ENCODE assay signal across 18 mouse cellular contexts in genomic region chr10:78158041-78158440, GRCm38 (mm10). TPM values are rescaled to one million over a fixed set of nuclear protein-coding genes. Genes with fewer than 3 reads are reported as not detected.
A peak's percentile ranks its signal among the peaks of the same experiment; 100 is the strongest.
DNase-seq lines count a peak whose midpoint lies in the region; ATAC-seq and TF ChIP-seq lines count a peak whose summit lies in the region.
"Had no signal": no experiment of that assay in that cellular context is flagged by ENCODE, and none has a peak within 500 bp of the region (broad histone marks: within the 10 kb centered on the region; RNA-seq: fewer than 3 reads in every experiment).

No protein-coding gene starts in this region.

- WGBS in spleen, adult 2 months: 87% methylated on average over 15 of the region's 15 CpGs
- WGBS in stomach, postnatal 0 days: 51% methylated on average over 15 of the region's 15 CpGs

- H3K4me2 ChIP-seq in stomach, postnatal 0 days (replicated peaks; ENCODE audit: low read depth): no peak overlapping the region
- H3K4me2 ChIP-seq: forebrain, embryonic 15.5 days; hindbrain, embryonic 12.5 days; limb, embryonic 12.5 days; neural tube, embryonic 13.5 days had no signal

- TF ChIP-seq POLR2A in spleen, adult 2 months (IDR thresholded peaks at IDR 0.05; ENCODE audit: low read depth, low read length): no peak

- no peaks in the 10 kb centered on the region for H3K9me3 ChIP-seq in stomach, postnatal 0 days (ENCODE audit: control insufficient read depth, low read length)
- H3K9me3 ChIP-seq: forebrain, embryonic 15.5 days; hindbrain, embryonic 12.5 days; limb, embryonic 12.5 days; midbrain, embryonic 10.5 days; neural tube, embryonic 13.5 days had no signal

- peak; percentile 19 for ATAC-seq in stomach, postnatal 0 days (ENCODE audit: low FRiP score, low TSS enrichment)
- ATAC-seq: CD4-positive, CD25-positive, alpha-beta regulatory T cell, adult 4 months; forebrain, embryonic 15.5 days had no signal

- DNase-seq in kidney, adult 8-10 months: peak; percentile 44 to 62
- DNase-seq in kidney, postnatal 14 days: no peak
- DNase-seq in spleen, adult 2 months (ENCODE audit: low read depth in 1 of 2, low spot score in 2 of 2): no peak
- no peak for DNase-seq in spleen, adult 18-20 months
- DNase-seq in adrenal gland, postnatal 25 days: peak; percentile 40
- DNase-seq in stomach, postnatal 0 days (ENCODE audit: low spot score): peak; percentile 64
- DNase-seq in urinary bladder, adult 2 months (ENCODE audit: low spot score): no peak
- no peak for DNase-seq in left cerebral cortex, postnatal 4 days
- DNase-seq: cerebellum, adult 2 months; heart, adult 11 months; layer of hippocampus, postnatal 36 days; right cerebral cortex, postnatal 4 days had no signal

- intact Hi-C loops in left cerebral cortex, postnatal 4 days (cut with DNase I): no loop called here

- peak overlapping the region; percentile 72; the same call in 1 of the 2 replicates for H3K27ac ChIP-seq in spleen, adult 2 months (ENCODE audit: insufficient read depth, low read length)
- peak overlapping the region; percentile 35; the same call in 1 of the 2 replicates for H3K27ac ChIP-seq in stomach, postnatal 0 days (replicated peaks)
- H3K27ac ChIP-seq: forebrain, embryonic 15.5 days; hindbrain, embryonic 12.5 days; limb, embryonic 12.5 days; midbrain, embryonic 10.5 days; neural tube, embryonic 13.5 days had no signal

- no peaks in the 10 kb centered on the region for H3K27me3 ChIP-seq in spleen, adult 2 months (ENCODE audit: control insufficient read depth, insufficient read depth, low read length)
- no peaks in the 10 kb centered on the region for H3K27me3 ChIP-seq in stomach, postnatal 0 days (ENCODE audit: control insufficient read depth, insufficient read depth, low read length)
- H3K27me3 ChIP-seq: forebrain, embryonic 15.5 days; hindbrain, embryonic 12.5 days; limb, embryonic 12.5 days; neural tube, embryonic 13.5 days had no signal

- peaks cover 4% of the 10 kb centered on the region for H3K36me3 ChIP-seq in spleen, adult 2 months (ENCODE audit: control insufficient read depth, insufficient read depth, low read length)
- peaks cover 7% of the 10 kb centered on the region for H3K36me3 ChIP-seq in stomach, postnatal 0 days (ENCODE audit: control insufficient read depth, insufficient read depth, low read length)

- TF ChIP-seq EP300 in stomach, postnatal 0 days (optimal IDR thresholded peaks at IDR 0.05): no peak

- no peak for TF ChIP-seq CTCF in spleen, adult 2 months (IDR thresholded peaks at IDR 0.05; ENCODE audit: extremely low read depth, insufficient read depth, insufficient read length, insufficient replicate concordance)
- TF ChIP-seq CTCF in stomach, postnatal 0 days (IDR thresholded peaks at IDR 0.05; ENCODE audit: low read depth): no peak

- peaks cover 30% of the 10 kb centered on the region; the same call in 1 of the 2 replicates for H3K4me1 ChIP-seq in spleen, adult 2 months (ENCODE audit: control insufficient read depth, insufficient read depth, insufficient read length)
- 0 out of 2 replicates have a peak, but pooled peaks cover 3% of the 10 kb centered on the region for H3K4me1 ChIP-seq in stomach, postnatal 0 days (replicated peaks; ENCODE audit: control insufficient read depth, insufficient read depth)

- no peak overlapping the region for H3K9ac ChIP-seq in stomach, postnatal 0 days (ENCODE audit: low read length)
- H3K9ac ChIP-seq: forebrain, embryonic 15.5 days; hindbrain, embryonic 12.5 days; limb, embryonic 12.5 days; neural tube, embryonic 13.5 days had no signal

- no peak overlapping the region for H3K4me3 ChIP-seq in spleen, adult 2 months (ENCODE audit: extremely low read depth, insufficient read depth, insufficient read length)
- H3K4me3 ChIP-seq in stomach, postnatal 0 days (ENCODE audit: low read depth, low read length): no peak overlapping the region
- H3K4me3 ChIP-seq: forebrain, embryonic 15.5 days; hindbrain, embryonic 12.5 days; limb, embryonic 12.5 days; midbrain, embryonic 10.5 days; neural tube, embryonic 13.5 days had no signal

RNA-seq across cellular contexts. Expression of gene D10Jhu81e, which starts 11.5 kb away (rescaled TPM):
- polyA plus RNA-seq in spleen, adult 2 months (2012; rRNA removed): 68.7 and 105 TPM in 2 replicates
- total RNA-seq in adrenal gland, postnatal 25 days (2021): 235 and 247 TPM in 2 replicates
- polyA plus RNA-seq in stomach, postnatal 0 days (2015; fragmentation: Nextera tagmentation; extraction: Ambion mirVana): 28.4 and 33.9 TPM in 2 replicates
- polyA plus RNA-seq in urinary bladder, adult 2 months (2012; rRNA removed): 76.4 and 90.3 TPM in 2 replicates
- total RNA-seq in left cerebral cortex, postnatal 4 days (2021): 10 to 100 TPM; 52.6 to 59.3 TPM

RNA-seq across cellular contexts. Expression of gene Pwp2, which starts 26.9 kb away (rescaled TPM):
- polyA plus RNA-seq in spleen, adult 2 months (2012; rRNA removed): 11.2 and 11.7 TPM in 2 replicates
- total RNA-seq in adrenal gland, postnatal 25 days (2021): 17.8 and 17.9 TPM in 2 replicates
- polyA plus RNA-seq in stomach, postnatal 0 days (2015; fragmentation: Nextera tagmentation; extraction: Ambion mirVana): 6.2 and 7.1 TPM in 2 replicates
- polyA plus RNA-seq in urinary bladder, adult 2 months (2012; rRNA removed): 9.1 and 9.3 TPM in 2 replicates
- 10 to 100 TPM; 22.6 to 23.7 TPM for total RNA-seq in left cerebral cortex, postnatal 4 days (2021)

Comparison
In these comparisons a context has a peak if more than half of its experiments do, and no peak if none do; other contexts are left out.
1. DNase-seq: peak in kidney, adult 8-10 months (2 of 2), adrenal gland, postnatal 25 days (single experiment) and stomach, postnatal 0 days (single experiment); none in kidney, postnatal 14 days (single experiment), spleen, adult 2 months (0 of 2), spleen, adult 18-20 months (0 of 2), urinary bladder, adult 2 months (single experiment) and left cerebral cortex, postnatal 4 days (single experiment).